In genomic region chr12:100606733-100607132, GRCm38 (mm10) we compare ENCODE assay signal across 8 mouse cellular contexts.
A peak's percentile ranks its signal among the peaks of the same experiment; 100 is the strongest.
DNase-seq lines count a peak whose midpoint lies in the region; ATAC-seq lines count a peak whose summit lies in the region.

No protein-coding gene starts in this region.

- WGBS in kidney, embryonic 15.5 days, result 94% methylated on average over 1 of the region's 1 CpGs
- 94% methylated on average over 1 of the region's 1 CpGs for WGBS in large intestine, adult 2 months
- 98% methylated on average over 1 of the region's 1 CpGs for WGBS in neural tube, embryonic 15.5 days

- no peaks in the 10 kb centered on the region for H3K9me3 ChIP-seq in kidney, embryonic 15.5 days (replicated peaks)
- H3K9me3 ChIP-seq in neural tube, embryonic 15.5 days (replicated peaks), result no peaks in the 10 kb centered on the region

- H3K36me3 ChIP-seq in kidney, embryonic 15.5 days, result no peaks in the 10 kb centered on the region
- no peaks in the 10 kb centered on the region for H3K36me3 ChIP-seq in neural tube, embryonic 15.5 days

- H3K27me3 ChIP-seq in kidney, embryonic 15.5 days, result no peaks in the 10 kb centered on the region
- no peaks in the 10 kb centered on the region for H3K27me3 ChIP-seq in neural tube, embryonic 15.5 days (replicated peaks)

- H3K4me1 ChIP-seq in kidney, embryonic 15.5 days, result no peaks in the 10 kb centered on the region
- no peaks in the 10 kb centered on the region for H3K4me1 ChIP-seq in neural tube, embryonic 15.5 days

- H3K4me2 ChIP-seq in kidney, embryonic 15.5 days, result no peak overlapping the region
- H3K4me2 ChIP-seq in neural tube, embryonic 15.5 days, result no peak overlapping the region

- no peak overlapping the region for H3K9ac ChIP-seq in kidney, embryonic 15.5 days
- H3K9ac ChIP-seq in neural tube, embryonic 15.5 days (replicated peaks), result no peak overlapping the region

- no peak overlapping the region for H3K27ac ChIP-seq in kidney, embryonic 15.5 days
- no peak overlapping the region for H3K27ac ChIP-seq in neural tube, embryonic 15.5 days (replicated peaks)

- peak; percentile 30 for DNase-seq in kidney, adult 18-20 months
- DNase-seq in CD4-positive helper T cell, adult 2 months (ENCODE audit: low read depth, low spot score), result peak; percentile 39
- DNase-seq in T-cell, adult 2 months (ENCODE audit: low spot score), result peak; percentile 4
- peak; percentile 11 for DNase-seq in large intestine, adult 2 months (ENCODE audit: low read depth, low spot score)
- DNase-seq in urinary bladder, postnatal 25 days (ENCODE audit: low spot score), result no peak
- DNase-seq in B cell, adult 2 months, result no peak

- no peak overlapping the region for H3K4me3 ChIP-seq in kidney, embryonic 15.5 days (replicated peaks)
- no peak overlapping the region for H3K4me3 ChIP-seq in neural tube, embryonic 15.5 days (replicated peaks)

- ATAC-seq in kidney, embryonic 15.5 days (replicated peaks; ENCODE audit: low FRiP score), result no peak
- no peak for ATAC-seq in neural tube, embryonic 15.5 days (ENCODE audit: low FRiP score)

Comparison
In these comparisons a context has a peak if more than half of its experiments do, and no peak if none do; other contexts are left out.
1. DNase-seq: peak in kidney, adult 18-20 months (single experiment), CD4-positive helper T cell, adult 2 months (single experiment), T-cell, adult 2 months (single experiment) and large intestine, adult 2 months (single experiment); none in urinary bladder, postnatal 25 days (single experiment) and B cell, adult 2 months (0 of 2).